Mouse (Mus musculus): Measurements from ENCODE around the gene Ankfn1.

Ankfn1 gene

GRCm38 (mm10) chr11:89777431-89777830, at the start of gene Ankfn1:
TSS of gene Ankfn1 (minus strand) at chr11:89777653.
- no peak for DNase-seq

DNA sequence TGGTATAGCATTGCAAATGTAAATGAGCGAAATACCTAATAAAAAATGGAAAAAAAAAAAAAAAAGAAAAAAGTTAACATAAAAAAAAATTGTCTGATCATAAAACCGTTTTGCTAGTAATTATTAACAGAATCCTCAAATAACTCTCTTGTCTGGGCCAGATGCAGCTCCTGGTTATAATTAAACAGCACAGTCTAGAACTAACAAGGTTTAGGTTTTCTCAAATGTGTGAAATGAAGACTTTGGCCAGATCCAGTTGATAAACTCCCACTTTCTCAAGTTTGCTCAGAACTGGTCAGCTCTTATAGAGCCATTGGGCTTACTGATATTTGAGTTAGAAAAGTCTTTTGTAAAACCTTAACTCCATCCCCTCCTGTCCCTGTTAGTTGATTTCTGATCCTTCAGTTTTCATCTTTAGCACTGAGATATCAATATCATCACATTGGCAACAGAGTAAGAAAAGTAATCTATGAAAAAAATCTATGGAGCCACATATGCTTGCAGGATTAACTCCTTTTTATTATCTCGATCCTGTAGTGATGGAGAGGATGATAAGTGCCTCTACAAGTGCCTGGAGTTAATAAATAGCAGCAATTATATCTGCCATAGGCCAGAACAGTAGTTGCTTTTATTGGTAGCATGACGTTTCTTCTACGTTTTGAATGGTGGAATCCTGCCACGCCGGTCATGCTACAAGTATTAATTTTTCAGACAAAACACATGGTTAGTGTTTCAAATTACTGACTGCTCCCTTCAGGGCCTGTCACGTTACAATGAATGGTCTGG, 46.4 kb upstream of the Ankfn1 start:
- DNase-seq, result no peak

DNA sequence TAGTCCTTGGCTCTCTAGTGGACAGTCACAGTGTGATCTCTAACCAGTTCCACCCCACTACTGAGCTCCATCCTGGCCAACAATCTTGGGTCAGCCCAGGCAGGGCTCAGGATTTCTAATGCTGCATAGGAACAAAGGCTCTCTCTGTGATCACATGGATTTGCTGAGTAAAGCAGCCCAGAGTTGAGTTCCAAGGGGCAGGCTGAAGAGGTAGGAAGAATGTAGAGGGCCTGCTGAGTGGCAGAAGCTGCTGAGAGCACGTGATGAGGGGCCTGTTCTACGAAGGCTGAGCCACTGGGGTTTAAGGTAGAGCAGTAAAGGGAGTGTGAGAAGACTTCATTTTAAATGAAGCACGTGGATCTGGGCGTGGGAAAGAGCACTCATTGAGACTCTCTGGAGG, 41.1 kb upstream of the Ankfn1 start:
- no peak for DNase-seq

GRCm38 (mm10) chr11:89811403-89811802, 34.0 kb upstream of the Ankfn1 start:
- DNase-seq, result no peak

DNA sequence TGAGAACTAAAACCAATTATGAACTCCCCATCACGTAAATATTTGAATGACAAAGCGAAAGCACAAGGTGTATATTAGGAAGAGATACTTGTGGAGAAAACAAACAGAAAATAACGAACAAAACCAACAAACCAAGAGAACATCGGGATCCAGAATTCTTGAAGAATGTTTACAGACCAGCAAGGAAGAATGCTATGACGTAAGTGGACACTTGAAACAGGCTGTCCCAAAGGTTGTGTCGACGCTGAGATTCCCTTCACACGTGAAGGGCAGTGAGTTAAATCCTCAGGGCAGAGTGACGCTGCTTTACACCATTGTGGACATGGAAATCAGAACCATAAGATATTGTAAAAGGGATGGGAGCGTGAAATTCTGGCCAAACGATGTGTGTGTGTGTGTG, 30.5 kb upstream of the Ankfn1 start:
- no peak for DNase-seq

- DNase-seq, result no peak
These were observed 27.4 kb upstream of the Ankfn1 start for GRCm38 (mm10) chr11:89804822-89805221.

GRCm38 (mm10) chr11:89803974-89804373, 26.5 kb upstream of the Ankfn1 start:
- DNase-seq, result no peak

GRCm38 (mm10) chr11:89792709-89793108, 15.3 kb upstream of the Ankfn1 start:
- no peak for DNase-seq

DNA sequence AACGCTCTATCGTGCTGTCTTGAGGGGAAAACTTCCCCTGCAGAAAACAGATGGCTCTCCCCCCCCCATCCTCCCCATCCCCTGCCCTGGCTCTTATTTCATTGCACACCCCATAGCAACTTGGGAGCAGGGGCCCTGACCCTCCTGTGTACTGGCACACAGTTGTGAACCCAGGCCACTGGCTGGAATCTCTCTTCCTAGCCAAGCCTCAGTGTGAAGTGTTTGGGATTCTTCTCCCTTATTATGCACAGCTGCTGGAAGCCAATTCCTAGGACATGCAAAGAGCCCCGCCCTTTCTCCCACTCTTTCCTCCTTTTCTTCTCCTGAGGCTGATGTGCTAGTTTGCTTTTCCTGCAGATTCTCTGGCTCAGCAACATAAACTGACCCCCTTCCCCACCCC, 1.4 kb downstream of the Ankfn1 start:
- no peak for DNase-seq

DNA sequence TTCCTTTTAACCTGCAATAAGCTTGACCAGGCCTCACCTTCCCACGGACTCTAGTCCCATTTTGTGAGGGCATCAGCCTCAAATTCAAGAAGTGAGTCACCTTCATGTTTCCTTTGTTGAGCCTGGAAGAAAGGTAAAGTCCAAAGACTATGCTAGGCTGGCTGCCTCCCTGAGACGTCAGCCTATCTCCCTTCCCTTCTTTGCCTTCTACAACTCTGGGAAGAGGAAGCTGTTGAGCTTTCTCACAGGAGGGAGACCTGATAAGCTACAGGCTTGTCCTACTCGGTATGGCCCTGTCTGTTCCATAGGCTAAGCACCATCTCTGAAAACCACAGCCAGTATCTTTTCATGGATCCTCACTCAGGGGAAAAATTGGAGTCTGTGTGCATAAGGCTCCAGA, 2.5 kb downstream of the Ankfn1 start:
- DNase-seq, result no peak

DNA sequence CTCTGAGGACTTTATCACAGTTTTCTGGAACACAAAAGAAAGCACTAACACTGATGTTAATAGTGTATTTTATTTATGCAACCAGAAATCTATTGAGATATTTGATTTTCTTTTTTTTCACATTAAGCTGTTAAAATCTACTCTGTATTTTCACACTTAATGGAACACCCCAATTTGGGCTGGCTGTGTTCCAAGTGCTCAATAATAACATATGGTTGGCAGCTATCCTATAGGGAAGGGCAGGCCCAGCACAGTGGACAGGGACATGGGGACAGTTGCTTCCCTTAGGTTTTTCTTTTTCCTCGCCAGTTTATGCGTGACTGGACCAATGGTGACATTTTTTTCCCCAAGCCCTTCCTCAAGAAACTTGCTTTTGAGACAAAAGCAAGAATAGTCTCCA, 4.5 kb downstream of the Ankfn1 start:
- peak; percentile 1 for DNase-seq

- DNase-seq, result no peak
These were observed 11.7 kb downstream of the Ankfn1 start for GRCm38 (mm10) chr11:89765770-89766148.

- DNase-seq, result no peak
These were observed 12.3 kb downstream of the Ankfn1 start for GRCm38 (mm10) chr11:89765014-89765769.

DNA sequence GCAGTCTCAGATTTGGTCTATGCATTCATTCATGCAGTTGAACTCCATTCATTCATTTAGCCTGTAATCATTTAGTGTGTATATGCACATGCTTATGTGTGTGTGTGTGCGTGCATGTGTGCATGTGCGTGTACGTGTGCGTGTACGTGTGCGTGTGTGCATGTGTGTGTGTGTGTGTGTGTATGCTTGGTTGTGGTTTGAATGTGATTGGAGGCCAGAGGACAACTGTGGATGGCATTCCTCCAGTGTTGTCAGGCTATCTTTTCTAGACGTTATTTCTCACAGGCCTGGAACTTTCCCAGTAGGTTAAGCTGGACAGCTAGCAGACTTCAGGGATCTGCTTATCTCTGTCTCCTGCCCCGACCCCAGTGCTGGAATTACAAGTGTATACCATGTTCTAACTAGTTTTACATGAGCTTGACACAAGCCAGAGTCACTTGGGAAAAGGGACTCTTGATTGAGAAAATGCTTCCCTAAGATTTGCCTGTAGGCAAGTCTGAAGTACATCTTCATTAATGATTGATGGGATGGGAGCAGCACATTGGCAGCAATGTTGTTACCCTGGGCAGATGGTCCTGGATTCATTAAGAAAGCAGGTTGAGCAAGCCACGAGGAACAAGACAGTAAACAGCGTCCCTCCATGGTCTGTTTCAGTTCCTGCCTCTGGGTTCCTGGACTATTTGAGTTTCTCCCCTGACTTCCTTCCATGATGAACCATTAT, 43.3 kb downstream of the Ankfn1 start:
- DNase-seq, result no peak

GRCm38 (mm10) chr11:89733526-89733925, 43.9 kb downstream of the Ankfn1 start:
- DNase-seq, result no peak

GRCm38 (mm10) chr11:89720847-89721246, 56.6 kb downstream of the Ankfn1 start:
- peak; percentile 29 for DNase-seq

DNA sequence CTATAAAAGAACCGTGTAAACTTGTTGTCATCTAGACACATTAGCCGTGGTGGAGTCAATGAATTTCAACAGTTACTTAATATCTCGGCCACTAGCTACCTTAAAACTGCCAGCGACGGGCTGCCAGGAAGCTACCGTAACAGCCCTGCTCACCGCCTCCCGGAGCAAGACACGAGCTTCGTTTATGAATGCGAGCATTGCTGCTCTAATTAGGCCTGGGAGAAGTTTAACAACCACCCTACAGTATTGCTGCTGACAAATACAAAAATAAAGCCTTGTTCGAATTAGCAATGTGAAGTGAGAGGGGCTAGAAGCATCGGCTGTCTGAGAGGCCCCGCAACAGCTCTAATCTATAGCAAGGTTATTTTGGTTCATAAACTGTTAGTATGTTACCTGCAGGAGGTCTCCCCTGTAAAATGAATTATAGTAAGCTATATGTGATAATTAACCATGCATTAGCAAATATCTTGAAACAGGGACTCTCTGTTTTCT, 58.9 kb downstream of the Ankfn1 start:
- DNase-seq, result no peak

- DNase-seq, result no peak
These were observed 61.1 kb downstream of the Ankfn1 start for GRCm38 (mm10) chr11:89716351-89716750.

DNA sequence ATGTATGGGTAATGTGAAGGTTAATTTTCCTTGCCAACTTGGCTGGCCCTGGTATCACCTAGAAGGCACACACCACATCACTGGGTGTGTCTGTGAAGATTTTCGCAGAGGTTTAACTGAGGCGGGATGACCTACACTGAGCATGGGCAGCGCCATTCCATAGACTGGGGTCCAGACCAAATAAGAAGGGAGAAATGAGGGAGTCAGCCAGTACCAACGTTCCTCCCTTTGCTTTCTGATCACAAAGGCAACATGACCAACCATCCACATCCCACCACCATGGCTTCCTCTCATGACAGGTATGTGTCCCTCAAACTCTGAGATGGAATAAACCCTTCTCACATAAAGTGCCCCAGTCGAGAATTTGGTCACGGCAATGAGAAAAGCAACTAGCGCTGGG, 68.9 kb downstream of the Ankfn1 start:
- DNase-seq, result no peak

DNA sequence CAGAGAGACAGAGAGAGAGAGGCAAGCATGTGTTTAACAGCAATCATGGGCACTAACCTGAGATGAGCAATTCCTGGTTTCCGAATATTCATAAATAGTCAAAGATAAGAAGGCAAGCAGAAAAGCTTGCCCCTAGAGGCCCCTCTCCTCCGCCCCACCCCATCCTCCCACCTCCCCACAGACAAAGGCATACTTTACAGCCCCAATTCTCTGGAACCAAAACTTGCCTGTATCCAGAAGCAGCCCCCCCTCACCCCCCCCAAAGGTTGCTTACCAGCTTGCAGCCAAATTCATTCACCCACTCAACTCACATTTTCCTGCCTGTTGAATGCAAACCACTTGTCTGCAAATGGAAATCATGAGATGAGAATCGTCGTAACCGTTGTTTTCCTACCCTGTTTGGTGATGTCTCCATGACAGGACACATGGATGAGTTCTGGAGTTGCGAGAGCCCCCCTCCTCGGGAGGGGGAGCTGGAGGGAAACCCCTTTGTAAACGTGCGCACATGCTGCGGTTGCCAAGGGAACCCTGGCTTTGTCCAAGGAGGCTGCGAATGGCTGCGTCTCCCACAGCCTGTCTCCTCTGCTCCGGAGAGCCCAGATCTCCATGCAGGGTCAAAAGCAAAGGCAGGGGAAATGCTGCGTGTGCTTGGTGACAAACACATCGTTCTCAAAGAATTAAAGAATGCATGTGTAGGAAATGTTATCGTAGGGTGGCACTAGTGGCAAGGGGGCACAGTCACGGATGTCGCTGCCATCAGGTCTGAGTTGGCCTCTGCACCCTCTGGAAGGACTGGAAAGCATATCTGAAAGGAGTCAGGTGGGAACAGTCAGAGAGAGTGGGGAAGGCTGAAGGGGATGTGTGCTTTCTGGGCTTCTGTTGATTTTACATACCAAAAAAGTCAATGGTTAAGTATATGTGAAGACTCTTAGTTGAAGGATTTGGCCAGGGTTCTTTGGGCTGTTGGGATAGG, 80.7 kb downstream of the Ankfn1 start:
- DNase-seq, result no peak

GRCm38 (mm10) chr11:89693686-89694085, 83.8 kb downstream of the Ankfn1 start:
- DNase-seq, result no peak

DNA sequence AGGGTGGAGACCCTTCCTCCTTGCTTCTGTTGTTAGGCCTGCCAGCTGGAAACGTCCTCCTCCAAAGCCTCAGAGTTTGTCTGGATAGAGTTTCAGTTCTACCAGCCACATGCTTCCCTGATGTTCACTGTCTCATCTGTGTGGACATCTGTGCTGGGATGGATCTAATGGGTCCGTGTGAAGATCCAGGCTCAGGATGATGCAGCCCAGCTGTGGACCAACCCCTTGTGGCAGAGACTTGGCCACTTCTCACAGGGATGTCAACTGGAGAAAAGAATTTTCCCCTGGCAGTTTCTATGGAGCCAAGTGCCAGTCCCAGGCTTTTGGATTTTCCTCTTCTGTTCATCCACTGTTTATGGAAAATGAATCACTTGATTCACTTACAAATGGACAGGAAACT, 100.5 kb downstream of the Ankfn1 start:
- no peak for DNase-seq
